Mouse (Mus musculus): ENCODE data around the gene Nans. TPM values are rescaled to one million over a fixed set of nuclear protein-coding genes. Genes with fewer than 3 reads are reported as not detected.

Nans gene
- polyA plus RNA-seq, 1 experiment: 5.3 TPM

- Histone ChIP-seq H3K4me3 (ENCODE audit: insufficient read depth, low read depth, low read length) (no peak overlapping the region), H3K27ac (replicated peaks; ENCODE audit: low read depth, low read length) (no peak overlapping the region), H3K4me1 (ENCODE audit: control insufficient read depth, insufficient read depth, insufficient read length, low read length) (no peaks in the 10 kb centered on the region)
Observed at GRCm38 (mm10) chr4:46505361-46506057, 16.5 kb downstream of the Nans start.

GRCm38 (mm10) chr4:46506801-46507610, 18.0 kb downstream of the Nans start:
- Histone ChIP-seq H3K27ac (replicated peaks; ENCODE audit: low read depth, low read length) (no peak overlapping the region), H3K4me1 (ENCODE audit: control insufficient read depth, insufficient read depth, insufficient read length, low read length) (no peaks in the 10 kb centered on the region), H3K4me3 (ENCODE audit: insufficient read depth, low read depth, low read length) (peak overlapping the region; percentile 61)

- H3K4me1 ChIP-seq (ENCODE audit: control insufficient read depth, insufficient read depth, insufficient read length, low read length): no peaks in the 10 kb centered on the region
- H3K4me3 ChIP-seq (ENCODE audit: insufficient read depth, low read depth, low read length): peak overlapping the region; percentile 43
- no peak overlapping the region for H3K27ac ChIP-seq (replicated peaks; ENCODE audit: low read depth, low read length)
Observed at GRCm38 (mm10) chr4:46507736-46508460, 18.9 kb downstream of the Nans start.

- Histone ChIP-seq H3K27ac (replicated peaks; ENCODE audit: low read depth, low read length) (no peak overlapping the region), H3K4me3 (ENCODE audit: insufficient read depth, low read depth, low read length) (no peak overlapping the region), H3K4me1 (ENCODE audit: control insufficient read depth, insufficient read depth, insufficient read length, low read length) (no peaks in the 10 kb centered on the region)
Observed at GRCm38 (mm10) chr4:46520491-46520890, 31.4 kb downstream of the Nans start.

- Histone ChIP-seq H3K4me3 (ENCODE audit: insufficient read depth, low read depth, low read length) (no peak overlapping the region), H3K27ac (replicated peaks; ENCODE audit: low read depth, low read length) (no peak overlapping the region), H3K4me1 (ENCODE audit: control insufficient read depth, insufficient read depth, insufficient read length, low read length) (no peaks in the 10 kb centered on the region)
Observed at GRCm38 (mm10) chr4:46521457-46521856, 32.4 kb downstream of the Nans start.

GRCm38 (mm10) chr4:46523324-46523723, 34.3 kb downstream of the Nans start:
- Histone ChIP-seq H3K27ac (replicated peaks; ENCODE audit: low read depth, low read length) (no peak overlapping the region), H3K4me3 (ENCODE audit: insufficient read depth, low read depth, low read length) (no peak overlapping the region), H3K4me1 (ENCODE audit: control insufficient read depth, insufficient read depth, insufficient read length, low read length) (peaks cover 5% of the 10 kb centered on the region; the same call in 1 of the 2 replicates)

- peaks cover 5% of the 10 kb centered on the region; the same call in 1 of the 2 replicates for H3K4me1 ChIP-seq (ENCODE audit: control insufficient read depth, insufficient read depth, insufficient read length, low read length)
- no peak overlapping the region for H3K27ac ChIP-seq (replicated peaks; ENCODE audit: low read depth, low read length)
- no peak overlapping the region for H3K4me3 ChIP-seq (ENCODE audit: insufficient read depth, low read depth, low read length)
Observed at GRCm38 (mm10) chr4:46526226-46526625, 37.2 kb downstream of the Nans start.

DNA sequence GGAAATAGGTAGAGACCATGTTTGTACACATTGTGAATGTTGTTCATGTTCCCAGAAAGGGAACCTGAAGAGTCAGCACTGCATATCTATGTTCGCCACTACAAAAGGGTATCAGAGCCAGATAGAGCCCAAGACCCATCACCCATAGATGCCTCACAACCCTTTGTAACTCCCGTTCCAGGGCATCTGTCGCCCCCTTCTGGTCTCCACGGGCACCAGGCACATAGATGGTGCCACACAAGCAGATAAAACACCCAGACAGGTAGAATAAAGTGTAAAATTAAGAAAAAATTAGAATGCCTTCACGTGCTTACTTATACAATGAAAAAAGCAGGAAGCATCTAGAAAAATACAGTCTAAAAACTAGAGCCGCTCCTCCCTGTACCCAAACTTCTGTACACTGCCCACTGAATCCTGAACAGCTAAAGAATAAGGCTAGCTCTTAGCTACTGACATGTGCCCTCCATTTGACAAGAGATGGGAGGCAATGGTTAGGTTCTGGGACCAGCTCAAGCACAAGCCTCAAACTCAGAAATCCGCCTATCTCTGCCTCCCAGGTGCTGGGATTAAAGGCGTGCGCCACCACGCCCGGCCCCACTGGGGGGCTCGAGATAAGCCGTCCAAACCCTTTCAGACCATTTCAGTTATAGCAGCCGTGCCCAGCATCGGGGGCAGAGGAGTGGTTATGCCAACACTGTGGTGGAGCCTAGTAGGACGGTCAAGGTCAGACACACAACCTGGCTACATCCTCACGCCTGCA, 37.9 kb downstream of the Nans start:
- no peak overlapping the region for H3K27ac ChIP-seq (replicated peaks; ENCODE audit: low read depth, low read length)
- peaks cover 5% of the 10 kb centered on the region; the same call in 1 of the 2 replicates for H3K4me1 ChIP-seq (ENCODE audit: control insufficient read depth, insufficient read depth, insufficient read length, low read length)
- peak overlapping the region; percentile 71 for H3K4me3 ChIP-seq (ENCODE audit: insufficient read depth, low read depth, low read length)

DNA sequence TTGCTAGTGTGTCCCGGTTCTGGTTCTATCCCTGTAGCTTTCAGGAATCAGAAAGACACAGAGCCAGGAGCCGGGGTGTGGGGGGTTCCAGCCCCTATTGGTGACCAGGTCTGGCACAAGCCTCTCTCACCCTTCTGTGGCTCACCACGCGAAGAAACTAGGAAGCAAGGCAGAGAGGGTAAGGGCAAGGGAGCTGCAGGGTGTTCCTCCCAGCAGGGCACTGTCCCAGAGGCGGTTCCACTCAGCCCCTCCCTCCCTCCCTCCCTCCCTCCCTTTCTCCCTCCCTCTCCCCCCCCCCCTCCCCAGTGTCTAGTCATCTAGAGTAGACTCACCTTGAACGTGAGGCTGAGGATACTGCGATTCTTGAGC, 38.5 kb downstream of the Nans start:
- H3K4me1 ChIP-seq (ENCODE audit: control insufficient read depth, insufficient read depth, insufficient read length, low read length): peaks cover 5% of the 10 kb centered on the region; the same call in 1 of the 2 replicates
- no peak overlapping the region for H3K27ac ChIP-seq (replicated peaks; ENCODE audit: low read depth, low read length)
- peak overlapping the region; percentile 71 for H3K4me3 ChIP-seq (ENCODE audit: insufficient read depth, low read depth, low read length)

GRCm38 (mm10) chr4:46529722-46530121, 40.7 kb downstream of the Nans start:
- Histone ChIP-seq H3K4me3 (ENCODE audit: insufficient read depth, low read depth, low read length) (no peak overlapping the region), H3K4me1 (ENCODE audit: control insufficient read depth, insufficient read depth, insufficient read length, low read length) (peaks cover 5% of the 10 kb centered on the region; the same call in 1 of the 2 replicates), H3K27ac (replicated peaks; ENCODE audit: low read depth, low read length) (no peak overlapping the region)

GRCm38 (mm10) chr4:46532511-46532910, 43.5 kb downstream of the Nans start:
- H3K27ac ChIP-seq (replicated peaks; ENCODE audit: low read depth, low read length): no peak overlapping the region
- peaks cover under 1% of the 10 kb centered on the region; the same call in 1 of the 2 replicates for H3K4me1 ChIP-seq (ENCODE audit: control insufficient read depth, insufficient read depth, insufficient read length, low read length)
- H3K4me3 ChIP-seq (ENCODE audit: insufficient read depth, low read depth, low read length): no peak overlapping the region

DNA sequence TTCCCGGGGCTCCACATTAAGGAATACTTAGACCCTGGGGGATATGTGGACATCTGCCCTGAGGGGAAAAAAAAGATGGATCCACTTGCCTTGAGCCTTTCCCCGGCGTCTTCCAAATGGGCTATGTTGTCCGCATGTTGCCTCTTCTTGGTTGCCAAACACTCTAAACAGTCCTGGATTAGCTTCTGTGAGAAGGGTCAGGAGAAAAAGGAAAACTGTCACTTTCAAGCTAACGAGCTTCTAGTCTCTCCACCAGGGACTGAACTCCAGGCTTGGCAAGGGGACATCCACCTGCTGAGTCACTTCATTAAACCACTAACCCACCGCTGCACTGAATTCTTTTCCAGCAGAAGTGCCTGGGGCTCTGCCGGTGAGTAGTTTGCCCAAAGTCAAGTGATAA, 43.9 kb downstream of the Nans start:
- Histone ChIP-seq H3K27ac (replicated peaks; ENCODE audit: low read depth, low read length) (no peak overlapping the region), H3K4me1 (ENCODE audit: control insufficient read depth, insufficient read depth, insufficient read length, low read length) (no peaks in the 10 kb centered on the region), H3K4me3 (ENCODE audit: insufficient read depth, low read depth, low read length) (no peak overlapping the region)

- Histone ChIP-seq H3K4me1 (ENCODE audit: control insufficient read depth, insufficient read depth, insufficient read length, low read length) (no peaks in the 10 kb centered on the region), H3K4me3 (ENCODE audit: insufficient read depth, low read depth, low read length) (peak overlapping the region; percentile 73), H3K27ac (replicated peaks; ENCODE audit: low read depth, low read length) (peak overlapping the region; percentile 22)
Observed at GRCm38 (mm10) chr4:46533934-46534720, 45.1 kb downstream of the Nans start.

All from brown adipose tissue, adult 24 weeks (tissue).